Mouse (Mus musculus): Measurements from ENCODE around the gene Afp. TPM values are rescaled to one million over a fixed set of nuclear protein-coding genes. Genes with fewer than 3 reads are reported as not detected.
A peak's percentile ranks its signal among the peaks of the same experiment; 100 is the strongest.

Gene Afp
- polyA plus RNA-seq, 2 experiments = 0.58 to 39.3 TPM

DNA sequence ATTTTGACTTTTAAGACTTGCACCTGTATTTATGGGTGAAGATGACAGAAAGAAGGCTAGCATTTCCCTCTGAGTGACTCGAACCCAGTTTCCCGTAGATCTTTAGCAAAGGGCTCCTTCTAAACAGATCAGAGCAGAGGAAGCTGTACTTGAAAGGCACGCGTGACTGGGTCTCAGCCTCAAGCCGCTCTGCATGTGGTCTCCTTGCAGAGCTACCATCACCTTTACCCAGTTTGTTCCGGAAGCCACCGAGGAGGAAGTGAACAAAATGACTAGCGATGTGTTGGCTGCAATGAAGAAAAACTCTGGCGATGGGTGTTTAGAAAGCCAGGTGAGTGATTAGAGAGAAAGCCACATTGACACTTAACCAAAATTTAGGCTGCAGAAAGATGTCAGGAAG, 1.9 kb downstream of the Afp start:
- Histone ChIP-seq H3K4me3 (replicated peaks; ENCODE audit: low read length) (no peak overlapping the region), H3K27ac (replicated peaks; ENCODE audit: low read depth, low read length) (no peak overlapping the region), H3K36me3 (ENCODE audit: control insufficient read depth, insufficient read depth, low read length) (no peaks in the 10 kb centered on the region), H3K9me3 (ENCODE audit: control insufficient read depth, low read length) (no peaks in the 10 kb centered on the region), H3K9ac (ENCODE audit: low read depth, low read length, severe bottlenecking) (no peak overlapping the region), H3K27me3 (ENCODE audit: control insufficient read depth, insufficient read depth, low read length) (no peaks in the 10 kb centered on the region), H3K4me1 (ENCODE audit: control insufficient read depth, insufficient read depth, low read length) (no peaks in the 10 kb centered on the region), H3K4me2 (replicated peaks; ENCODE audit: low read depth, low read length, severe bottlenecking) (no peak overlapping the region)
- no peak for TF ChIP-seq POLR2A (IDR thresholded peaks at IDR 0.05; ENCODE audit: borderline replicate concordance, extremely low read depth, insufficient read depth, insufficient read length)
- DNase-seq (ENCODE audit: low spot score) (no peak), ATAC-seq (ENCODE audit: low FRiP score, low read depth) (no peak)
- 74% methylated on average over 9 of the region's 9 CpGs for WGBS

DNA sequence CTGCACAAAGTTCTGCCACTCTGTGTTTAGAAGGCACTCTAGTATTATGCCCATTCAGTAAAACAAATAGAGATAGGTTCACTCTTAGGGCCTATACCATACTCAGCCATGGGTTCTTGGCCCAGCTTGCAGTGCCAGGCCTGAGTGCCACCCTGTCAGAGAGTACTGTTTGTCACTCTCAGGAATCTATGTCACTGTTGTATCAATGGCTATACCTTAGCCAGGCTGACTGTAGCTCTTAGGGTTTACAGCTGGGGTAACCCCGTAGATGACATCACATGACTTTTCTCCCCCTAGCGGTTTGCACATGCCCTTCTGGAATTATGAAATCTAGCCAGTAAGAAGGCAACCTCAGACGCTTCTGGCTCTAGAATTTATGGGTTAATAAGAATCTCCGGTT, 3.8 kb downstream of the Afp start:
- Histone ChIP-seq H3K4me2 (replicated peaks; ENCODE audit: low read depth, low read length, severe bottlenecking) (no peak overlapping the region), H3K9ac (ENCODE audit: low read depth, low read length, severe bottlenecking) (no peak overlapping the region), H3K27me3 (ENCODE audit: control insufficient read depth, insufficient read depth, low read length) (no peaks in the 10 kb centered on the region), H3K36me3 (ENCODE audit: control insufficient read depth, insufficient read depth, low read length) (no peaks in the 10 kb centered on the region), H3K27ac (replicated peaks; ENCODE audit: low read depth, low read length) (no peak overlapping the region), H3K4me1 (ENCODE audit: control insufficient read depth, insufficient read depth, low read length) (no peaks in the 10 kb centered on the region), H3K9me3 (ENCODE audit: control insufficient read depth, low read length) (no peaks in the 10 kb centered on the region), H3K4me3 (replicated peaks; ENCODE audit: low read length) (no peak overlapping the region)
- no peak for DNase-seq (ENCODE audit: low spot score)
- WGBS = 80% methylated on average over 4 of the region's 4 CpGs
- ATAC-seq (ENCODE audit: low FRiP score, low read depth) = no peak
- no peak for TF ChIP-seq POLR2A (IDR thresholded peaks at IDR 0.05; ENCODE audit: borderline replicate concordance, extremely low read depth, insufficient read depth, insufficient read length)

GRCm38 (mm10) chr5:90499509-90499908, 9.0 kb downstream of the Afp start:
- ATAC-seq (ENCODE audit: low FRiP score, low read depth) (no peak), DNase-seq (ENCODE audit: low spot score) (no peak)
- H3K27ac ChIP-seq (replicated peaks; ENCODE audit: low read depth, low read length) = no peak overlapping the region
- no peaks in the 10 kb centered on the region for H3K9me3 ChIP-seq (ENCODE audit: control insufficient read depth, low read length)
- no peak overlapping the region for H3K4me2 ChIP-seq (replicated peaks; ENCODE audit: low read depth, low read length, severe bottlenecking)
- H3K9ac ChIP-seq (ENCODE audit: low read depth, low read length, severe bottlenecking) = no peak overlapping the region
- WGBS = 75% methylated on average over 7 of the region's 7 CpGs
- H3K4me1 ChIP-seq (ENCODE audit: control insufficient read depth, insufficient read depth, low read length) = no peaks in the 10 kb centered on the region
- H3K36me3 ChIP-seq (ENCODE audit: control insufficient read depth, insufficient read depth, low read length) = no peaks in the 10 kb centered on the region
- no peak overlapping the region for H3K4me3 ChIP-seq (replicated peaks; ENCODE audit: low read length)
- TF ChIP-seq POLR2A (IDR thresholded peaks at IDR 0.05; ENCODE audit: borderline replicate concordance, extremely low read depth, insufficient read depth, insufficient read length) = no peak
- no peaks in the 10 kb centered on the region for H3K27me3 ChIP-seq (ENCODE audit: control insufficient read depth, insufficient read depth, low read length)

DNA sequence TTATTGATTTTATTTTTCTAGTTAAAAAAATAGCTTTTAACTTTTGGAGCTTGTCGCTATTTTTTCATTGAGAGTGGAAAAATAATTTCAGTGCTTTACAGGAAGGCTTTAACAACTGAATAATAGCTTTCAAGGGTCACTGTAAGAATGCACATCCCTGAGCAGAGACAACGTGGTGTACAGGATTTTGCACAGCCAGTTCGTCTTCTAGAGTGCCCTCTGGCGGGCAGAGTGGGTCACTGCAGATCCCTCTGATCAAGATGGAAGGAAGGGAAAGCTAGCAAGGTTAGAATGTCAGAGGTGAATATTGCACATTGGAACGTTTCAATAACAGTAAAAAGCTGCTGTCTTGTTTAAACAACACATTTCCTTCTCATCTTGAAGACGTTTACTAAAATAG, 10.2 kb downstream of the Afp start:
- no peak overlapping the region for H3K27ac ChIP-seq (replicated peaks; ENCODE audit: low read depth, low read length)
- DNase-seq (ENCODE audit: low spot score) (peak; percentile 66), ATAC-seq (ENCODE audit: low FRiP score, low read depth) (no peak)
- no peaks in the 10 kb centered on the region for H3K36me3 ChIP-seq (ENCODE audit: control insufficient read depth, insufficient read depth, low read length)
- no peak overlapping the region for H3K4me2 ChIP-seq (replicated peaks; ENCODE audit: low read depth, low read length, severe bottlenecking)
- no peak overlapping the region for H3K9ac ChIP-seq (ENCODE audit: low read depth, low read length, severe bottlenecking)
- no peaks in the 10 kb centered on the region for H3K4me1 ChIP-seq (ENCODE audit: control insufficient read depth, insufficient read depth, low read length)
- no peaks in the 10 kb centered on the region for H3K27me3 ChIP-seq (ENCODE audit: control insufficient read depth, insufficient read depth, low read length)
- no peaks in the 10 kb centered on the region for H3K9me3 ChIP-seq (ENCODE audit: control insufficient read depth, low read length)
- no peak for TF ChIP-seq POLR2A (IDR thresholded peaks at IDR 0.05; ENCODE audit: borderline replicate concordance, extremely low read depth, insufficient read depth, insufficient read length)
- no peak overlapping the region for H3K4me3 ChIP-seq (replicated peaks; ENCODE audit: low read length)
- 6% methylated on average over 6 of the region's 6 CpGs for WGBS

- Histone ChIP-seq H3K36me3 (ENCODE audit: control insufficient read depth, insufficient read depth, low read length) (no peaks in the 10 kb centered on the region), H3K27me3 (ENCODE audit: control insufficient read depth, insufficient read depth, low read length) (no peaks in the 10 kb centered on the region), H3K4me3 (replicated peaks; ENCODE audit: low read length) (no peak overlapping the region), H3K9me3 (ENCODE audit: control insufficient read depth, low read length) (no peaks in the 10 kb centered on the region), H3K4me2 (replicated peaks; ENCODE audit: low read depth, low read length, severe bottlenecking) (no peak overlapping the region), H3K4me1 (ENCODE audit: control insufficient read depth, insufficient read depth, low read length) (no peaks in the 10 kb centered on the region), H3K9ac (ENCODE audit: low read depth, low read length, severe bottlenecking) (no peak overlapping the region), H3K27ac (replicated peaks; ENCODE audit: low read depth, low read length) (no peak overlapping the region)
- TF ChIP-seq POLR2A (IDR thresholded peaks at IDR 0.05; ENCODE audit: borderline replicate concordance, extremely low read depth, insufficient read depth, insufficient read length) = no peak
- DNase-seq (ENCODE audit: low spot score) (no peak), ATAC-seq (ENCODE audit: low FRiP score, low read depth) (no peak)
- 89% methylated on average over 5 of the region's 5 CpGs for WGBS
These were observed 11.2 kb downstream of the Afp start for GRCm38 (mm10) chr5:90501752-90502151.

GRCm38 (mm10) chr5:90504742-90505141, 14.2 kb downstream of the Afp start:
- WGBS = 83% methylated on average over 11 of the region's 11 CpGs
- Histone ChIP-seq H3K27ac (replicated peaks; ENCODE audit: low read depth, low read length) (no peak overlapping the region), H3K4me2 (replicated peaks; ENCODE audit: low read depth, low read length, severe bottlenecking) (no peak overlapping the region), H3K27me3 (ENCODE audit: control insufficient read depth, insufficient read depth, low read length) (no peaks in the 10 kb centered on the region), H3K9ac (ENCODE audit: low read depth, low read length, severe bottlenecking) (no peak overlapping the region), H3K36me3 (ENCODE audit: control insufficient read depth, insufficient read depth, low read length) (no peaks in the 10 kb centered on the region), H3K9me3 (ENCODE audit: control insufficient read depth, low read length) (no peaks in the 10 kb centered on the region), H3K4me3 (replicated peaks; ENCODE audit: low read length) (no peak overlapping the region), H3K4me1 (ENCODE audit: control insufficient read depth, insufficient read depth, low read length) (no peaks in the 10 kb centered on the region)
- TF ChIP-seq POLR2A (IDR thresholded peaks at IDR 0.05; ENCODE audit: borderline replicate concordance, extremely low read depth, insufficient read depth, insufficient read length) = no peak
- DNase-seq (ENCODE audit: low spot score) (no peak), ATAC-seq (ENCODE audit: low FRiP score, low read depth) (no peak)
